Comparison of ENCODE assay signal across 11 mouse cellular contexts in genomic region chr8:46888575-46888974, GRCm38 (mm10).
DNase-seq lines count a peak whose midpoint lies in the region; ATAC-seq and TF ChIP-seq lines count a peak whose summit lies in the region.
"Had no signal": no experiment of that assay in that cellular context is flagged by ENCODE, and none has a peak within 500 bp of the region (broad histone marks: within the 10 kb centered on the region; RNA-seq: fewer than 3 reads in every experiment).

No protein-coding gene starts in this region.

- H3K9me3 ChIP-seq in neural tube, embryonic 13.5 days = no peaks in the 10 kb centered on the region
- H3K9me3 ChIP-seq in hindbrain, postnatal 0 days (ENCODE audit: low read length) = no peaks in the 10 kb centered on the region
- H3K9me3 ChIP-seq in stomach, embryonic 15.5 days = no peaks in the 10 kb centered on the region
- H3K9me3 ChIP-seq: embryonic facial prominence, embryonic 12.5 days had no signal

- H3K4me3 ChIP-seq in neural tube, embryonic 13.5 days = no peak overlapping the region
- H3K4me3 ChIP-seq in hindbrain, postnatal 0 days (ENCODE audit: low read length) = no peak overlapping the region
- no peak overlapping the region for H3K4me3 ChIP-seq in stomach, embryonic 15.5 days (replicated peaks)
- H3K4me3 ChIP-seq: embryonic facial prominence, embryonic 12.5 days had no signal

- no peaks in the 10 kb centered on the region for H3K36me3 ChIP-seq in neural tube, embryonic 13.5 days
- no peaks in the 10 kb centered on the region for H3K36me3 ChIP-seq in hindbrain, postnatal 0 days (ENCODE audit: insufficient read depth, low read length)
- no peaks in the 10 kb centered on the region for H3K36me3 ChIP-seq in stomach, embryonic 15.5 days
- H3K36me3 ChIP-seq: embryonic facial prominence, embryonic 12.5 days had no signal

- ATAC-seq in neural tube, embryonic 13.5 days (ENCODE audit: low read depth) = no peak
- peak; percentile 29; the same call in 1 of the 2 replicates for ATAC-seq in hindbrain, postnatal 0 days
- ATAC-seq in stomach, embryonic 15.5 days (ENCODE audit: insufficient read depth, low FRiP score, low read depth) = peak; percentile 56; the same call in 1 of the 2 replicates

- intact Hi-C loops in heart, postnatal 36 days (cut with DNase I) = no loop called here

- H3K4me1 ChIP-seq in neural tube, embryonic 13.5 days (replicated peaks) = peaks cover 24% of the 10 kb centered on the region
- no peaks in the 10 kb centered on the region for H3K4me1 ChIP-seq in hindbrain, postnatal 0 days (ENCODE audit: insufficient read depth, low read length)
- H3K4me1 ChIP-seq in stomach, embryonic 15.5 days = peaks cover 15% of the 10 kb centered on the region; the same call in 1 of the 2 replicates

- TF ChIP-seq CTCF in hindbrain, postnatal 0 days (IDR thresholded peaks at IDR 0.05; ENCODE audit: low read depth) = no peak

- peak overlapping the region; percentile 23; the same call in 1 of the 2 replicates for H3K27ac ChIP-seq in neural tube, embryonic 13.5 days (replicated peaks)
- peak overlapping the region; percentile 38 for H3K27ac ChIP-seq in hindbrain, postnatal 0 days
- H3K27ac ChIP-seq in stomach, embryonic 15.5 days = peak overlapping the region; percentile 48; the same call in 1 of the 2 replicates

- H3K9ac ChIP-seq in neural tube, embryonic 13.5 days = no peak overlapping the region
- no peak overlapping the region for H3K9ac ChIP-seq in hindbrain, postnatal 0 days (replicated peaks; ENCODE audit: low read length)
- no peak overlapping the region for H3K9ac ChIP-seq in stomach, embryonic 15.5 days
- H3K9ac ChIP-seq: embryonic facial prominence, embryonic 12.5 days had no signal

- no peaks in the 10 kb centered on the region for H3K27me3 ChIP-seq in neural tube, embryonic 13.5 days
- no peaks in the 10 kb centered on the region for H3K27me3 ChIP-seq in hindbrain, postnatal 0 days (ENCODE audit: insufficient read depth, low read length)
- no peaks in the 10 kb centered on the region for H3K27me3 ChIP-seq in stomach, embryonic 15.5 days (replicated peaks)
- H3K27me3 ChIP-seq: embryonic facial prominence, embryonic 12.5 days had no signal

- WGBS in neural tube, embryonic 13.5 days = 72% methylated on average over 4 of the region's 4 CpGs
- 51% methylated on average over 4 of the region's 4 CpGs for WGBS in hindbrain, postnatal 0 days
- 21% methylated on average over 4 of the region's 4 CpGs for WGBS in stomach, embryonic 15.5 days

- H3K4me2 ChIP-seq in neural tube, embryonic 13.5 days = no peak overlapping the region
- H3K4me2 ChIP-seq in hindbrain, postnatal 0 days (ENCODE audit: low read depth, low read length) = no peak overlapping the region
- no peak overlapping the region for H3K4me2 ChIP-seq in stomach, embryonic 15.5 days
- H3K4me2 ChIP-seq: embryonic facial prominence, embryonic 12.5 days had no signal

- peak; percentile 47 to 64 for DNase-seq in heart, adult 18-20 months
- DNase-seq in heart, postnatal 36 days = no peak
- DNase-seq in neural tube, embryonic 10.5 days (ENCODE audit: extremely low spot score, low spot score) = no peak
- no peak for DNase-seq in hindbrain, postnatal 0 days (ENCODE audit: low spot score)
- no peak for DNase-seq in right cerebral cortex, adult 18-20 months
- DNase-seq in thymus, postnatal 0 days (ENCODE audit: low spot score) = no peak
- DNase-seq: kidney, adult 8-10 months; retina, postnatal 1 day had no signal

Comparison
In these comparisons a context has a peak if more than half of its experiments do, and no peak if none do; other contexts are left out.
1. DNase-seq: peak in heart, adult 18-20 months (2 of 2); none in heart, postnatal 36 days (0 of 2), neural tube, embryonic 10.5 days (single experiment), hindbrain, postnatal 0 days (single experiment), right cerebral cortex, adult 18-20 months (single experiment) and thymus, postnatal 0 days (single experiment).
2. Peak in every context shown above with its lines, with median percentiles within 50 percentile points of each other: H3K27ac ChIP-seq.